Comparison of ENCODE assay signal across 20 mouse cellular contexts in the genomic region with DNA sequence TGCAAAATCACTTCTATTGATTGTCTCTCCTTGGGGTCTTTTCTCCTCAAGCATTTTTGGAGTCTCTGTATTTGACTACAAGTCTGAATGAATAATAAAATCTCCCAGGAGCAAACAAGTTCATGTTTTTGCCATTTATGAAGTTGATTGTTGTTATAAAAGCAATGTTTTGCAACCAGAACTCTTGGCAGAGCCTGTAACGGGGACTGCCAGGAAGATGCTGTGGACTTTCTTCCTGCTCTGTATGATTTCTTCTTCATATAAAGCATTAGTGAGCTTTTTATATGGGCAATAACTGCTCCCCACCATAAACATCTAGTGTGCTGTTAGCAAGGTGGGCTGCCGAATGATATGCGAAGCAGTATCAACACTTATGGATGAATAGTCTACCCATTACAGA.
DNase-seq lines count a peak whose midpoint lies in the region; ATAC-seq and TF ChIP-seq lines count a peak whose summit lies in the region.
"Had no signal": no experiment of that assay in that cellular context is flagged by ENCODE, and none has a peak within 500 bp of the region (broad histone marks: within the 10 kb centered on the region; RNA-seq: fewer than 3 reads in every experiment).

No protein-coding gene starts in this region.

- intact Hi-C loops in heart, adult 2 months (cut with DNase I), result loop anchor here (10.0 kb wide), 1 partner anchor 57 kb away; no protein-coding TSS in a partner anchor

- no peak for TF ChIP-seq EP300 in heart, adult 2 months (IDR thresholded peaks at IDR 0.05; ENCODE audit: insufficient read depth, low read depth, low read length)

- no peak overlapping the region for H3K4me3 ChIP-seq in heart, adult 2 months
- H3K4me3 ChIP-seq in lung, adult 2 months (replicated peaks; ENCODE audit: extremely low read depth, low read depth, low read length), result no peak overlapping the region
- no peak overlapping the region for H3K4me3 ChIP-seq in midbrain, embryonic 14.5 days (replicated peaks; ENCODE audit: low read depth, low read length)
- H3K4me3 ChIP-seq: embryonic facial prominence, embryonic 15.5 days; erythroblast, embryonic 14.5 days; forebrain, embryonic 15.5 days; hindbrain, embryonic 10.5 days; hindbrain, embryonic 15.5 days had no signal

- H3K79me2 ChIP-seq in heart, adult 2 months (replicated peaks; ENCODE audit: control insufficient read depth, insufficient read depth, low read length), result no peaks in the 10 kb centered on the region

- no peak overlapping the region for H3K27ac ChIP-seq in heart, adult 2 months
- no peak overlapping the region for H3K27ac ChIP-seq in midbrain, embryonic 14.5 days (replicated peaks; ENCODE audit: low read depth, low read length)
- H3K27ac ChIP-seq: embryonic facial prominence, embryonic 15.5 days; forebrain, embryonic 15.5 days; hindbrain, embryonic 10.5 days; hindbrain, embryonic 15.5 days had no signal

- no peaks in the 10 kb centered on the region for H3K9me3 ChIP-seq in midbrain, embryonic 14.5 days (ENCODE audit: control insufficient read depth, low read length)
- H3K9me3 ChIP-seq: embryonic facial prominence, embryonic 15.5 days; forebrain, embryonic 15.5 days; hindbrain, embryonic 10.5 days; hindbrain, embryonic 15.5 days had no signal

- no peaks in the 10 kb centered on the region for H3K36me3 ChIP-seq in heart, adult 2 months (ENCODE audit: control insufficient read depth, insufficient read depth, low read length)
- no peaks in the 10 kb centered on the region for H3K36me3 ChIP-seq in midbrain, embryonic 14.5 days (ENCODE audit: control insufficient read depth, insufficient read depth, low read length)
- H3K36me3 ChIP-seq: embryonic facial prominence, embryonic 15.5 days; forebrain, embryonic 15.5 days; hindbrain, embryonic 10.5 days; hindbrain, embryonic 15.5 days had no signal

- DNase-seq in gastrocnemius, adult 18-20 months (ENCODE audit: low spot score), result peak; percentile 45
- no peak for DNase-seq in gastrocnemius, postnatal 4 days (ENCODE audit: low spot score in 2 of 2)
- DNase-seq in heart, adult 2 months, result peak; percentile 33 to 44
- no peak for DNase-seq in heart, postnatal 4 days
- DNase-seq in lung, postnatal 10 days, result peak; percentile 25
- no peak for DNase-seq in lung, adult 2 months
- DNase-seq in gastrocnemius, postnatal 25 days, result peak; percentile 16
- no peak for DNase-seq in midbrain, embryonic 14.5 days
- DNase-seq: adrenal gland, postnatal 25 days; cerebellum, adult 11 months; cerebellum, adult 8-10 months; cerebellum, postnatal 14 days; embryo, embryonic 11 days; kidney, adult 2 months had no signal

- no peak for TF ChIP-seq CTCF in heart, adult 2 months (IDR thresholded peaks at IDR 0.05)
- TF ChIP-seq CTCF in lung, adult 2 months (IDR thresholded peaks at IDR 0.05; ENCODE audit: insufficient read depth, low read length), result no peak

- no peak for ATAC-seq in midbrain, embryonic 14.5 days (ENCODE audit: low FRiP score, low TSS enrichment)
- ATAC-seq: forebrain, embryonic 15.5 days; intestine, embryonic 16.5 days had no signal

- no peaks in the 10 kb centered on the region; the same call in 1 of the 2 replicates for H3K4me1 ChIP-seq in heart, adult 2 months (ENCODE audit: control insufficient read depth, insufficient read depth, low read length)
- H3K4me1 ChIP-seq in lung, adult 2 months (ENCODE audit: control insufficient read depth, insufficient read depth, low read length), result no peaks in the 10 kb centered on the region
- no peaks in the 10 kb centered on the region for H3K4me1 ChIP-seq in midbrain, embryonic 14.5 days (ENCODE audit: control insufficient read depth, insufficient read depth, low read length)
- H3K4me1 ChIP-seq: hindbrain, embryonic 15.5 days had no signal

- no peak for TF ChIP-seq POLR2A in heart, adult 2 months (IDR thresholded peaks at IDR 0.05; ENCODE audit: insufficient read depth, low read depth, low read length)
- TF ChIP-seq POLR2A in lung, adult 2 months (IDR thresholded peaks at IDR 0.05; ENCODE audit: borderline replicate concordance, extremely low read depth, low read depth, low read length), result no peak

- no peaks in the 10 kb centered on the region for H3K27me3 ChIP-seq in heart, adult 2 months (ENCODE audit: control insufficient read depth, insufficient read depth, low read length)
- peaks cover 4% of the 10 kb centered on the region for H3K27me3 ChIP-seq in midbrain, embryonic 14.5 days (ENCODE audit: control insufficient read depth, insufficient read depth, low read length)
- H3K27me3 ChIP-seq: embryonic facial prominence, embryonic 15.5 days; forebrain, embryonic 15.5 days; hindbrain, embryonic 15.5 days had no signal

- no peak overlapping the region for H3K9ac ChIP-seq in heart, adult 2 months (ENCODE audit: low read depth, low read length)
- no peak overlapping the region for H3K9ac ChIP-seq in midbrain, embryonic 14.5 days (replicated peaks; ENCODE audit: low read length)
- H3K9ac ChIP-seq: embryonic facial prominence, embryonic 15.5 days; forebrain, embryonic 15.5 days; hindbrain, embryonic 15.5 days had no signal

- no peak overlapping the region for H3K4me2 ChIP-seq in midbrain, embryonic 14.5 days (ENCODE audit: low read length)
- H3K4me2 ChIP-seq: embryonic facial prominence, embryonic 15.5 days; forebrain, embryonic 15.5 days; hindbrain, embryonic 15.5 days had no signal

- WGBS in heart, adult 2 months, result 81% methylated on average over 3 of the region's 3 CpGs
- WGBS in lung, adult 2 months, result 91% methylated on average over 3 of the region's 3 CpGs
- 99% methylated on average over 3 of the region's 3 CpGs for WGBS in midbrain, embryonic 14.5 days

Comparison
In these comparisons a context has a peak if more than half of its experiments do, and no peak if none do; other contexts are left out.
1. DNase-seq: peak in gastrocnemius, adult 18-20 months (single experiment), heart, adult 2 months (2 of 2), lung, postnatal 10 days (single experiment) and gastrocnemius, postnatal 25 days (single experiment); none in gastrocnemius, postnatal 4 days (0 of 2), heart, postnatal 4 days (single experiment), lung, adult 2 months (single experiment) and midbrain, embryonic 14.5 days (single experiment).